Mouse (Mus musculus) kidney, embryonic 14.5 days (tissue): Measurements from ENCODE around the gene Uba52. TPM values are rescaled to one million over a fixed set of nuclear protein-coding genes. Genes with fewer than 3 reads are reported as not detected.

Experiments used
- ATAC-seq: fragments of 200-750 bp; cut with Nextera tagmentation; 2 replicates; pipeline ENCODE4 v1.8.0; 2017; ENCODE audit warnings: moderate number of reproducible peaks, mild to moderate bottlenecking, moderate TSS enrichment, moderate library complexity; ENCODE audit not compliant: low FRiP score, low TSS enrichment
- H3K27ac ChIP-seq: fragments of 300-500 bp; sonication (generic); 2 replicates; pipeline ENCODE4 v1.5.1; 2014; ENCODE audit warnings: low read depth, mild to moderate bottlenecking, low read length, moderate library complexity, mixed read lengths
- H3K27me3 ChIP-seq: fragments of 300-500 bp; sonication (generic); 2 replicates; pipeline ENCODE4 v1.6.1; 2014; ENCODE audit warnings: mild to moderate bottlenecking, low read length; ENCODE audit not compliant: control insufficient read depth, insufficient read depth
- H3K36me3 ChIP-seq: fragments of 300-500 bp; sonication (generic); 2 replicates; pipeline ENCODE4 v1.6.1; 2014; ENCODE audit warnings: low read length, mixed read lengths; ENCODE audit not compliant: control insufficient read depth, insufficient read depth
- H3K4me1 ChIP-seq: fragments of 300-500 bp; sonication (generic); 2 replicates; pipeline ENCODE4 v1.6.1; 2014; ENCODE audit warnings: low read length, mixed read lengths; ENCODE audit not compliant: control insufficient read depth, insufficient read depth
- H3K4me2 ChIP-seq: fragments of 300-500 bp; sonication (generic); replicated peaks from 2 replicates; pipeline ENCODE4 v1.6.1; 2014; ENCODE audit warnings: low read depth, mild to moderate bottlenecking, low read length
- H3K4me3 ChIP-seq: fragments of 300-500 bp; sonication (generic); 2 replicates; pipeline ENCODE4 v1.5.1; 2014; ENCODE audit warnings: mild to moderate bottlenecking, low read length
- H3K9ac ChIP-seq: fragments of 300-500 bp; sonication (generic); 2 replicates; pipeline ENCODE4 v1.6.1; 2014; ENCODE audit warnings: low read depth, mild to moderate bottlenecking, low read length, moderate library complexity
- H3K9me3 ChIP-seq: fragments of 300-500 bp; sonication (generic); 2 replicates; pipeline ENCODE4 v1.6.1; 2016; ENCODE audit warnings: low read length; ENCODE audit not compliant: control insufficient read depth
- WGBS: fragments of 180-500 bp; shearing (Covaris S2); extraction: QIAGEN DNeasy Blood & Tissue Kit; methylation state at CpG from one replicate; pipeline ENCODE4 v1.1.7; 2014; 5-methylcytosine and 5-hydroxymethylcytosine counted together
- polyA plus RNA-seq: library from polyadenylated mRNA; unstranded; fragments of >200 nt; fragmentation: Nextera tagmentation; extraction: Ambion mirVana; gene quantifications from 2 replicates; pipeline ENCODE4 v1.2.1, GENCODE M21; 2014

The Uba52 gene
- polyA plus RNA-seq = 1,078 and 1,559 TPM in 2 replicates

- peaks cover 44% of the 10 kb centered on the region for H3K36me3 ChIP-seq
- peak; percentile 85 for ATAC-seq
- WGBS = 2% methylated on average over 74 of the region's 74 CpGs
These were observed at the start of gene Uba52 for GRCm38 (mm10) chr8:70510228-70510915. Gene Uba52 (minus strand): TSS chr8:70510801.

GRCm38 (mm10) chr8:70560096-70560495 is 49.5 kb upstream of the Uba52 start:
- no peaks in the 10 kb centered on the region for H3K27me3 ChIP-seq
- no peak overlapping the region for H3K4me3 ChIP-seq
- 72% methylated on average over 2 of the region's 2 CpGs for WGBS
- H3K4me2 ChIP-seq = no peak overlapping the region
- ATAC-seq = no peak
- no peaks in the 10 kb centered on the region for H3K9me3 ChIP-seq
- H3K36me3 ChIP-seq = no peaks in the 10 kb centered on the region
- H3K27ac ChIP-seq = peak overlapping the region; percentile 19; the same call in 1 of the 2 replicates
- no peak overlapping the region for H3K9ac ChIP-seq
- H3K4me1 ChIP-seq = peaks cover 23% of the 10 kb centered on the region

More at GRCm38 (mm10) chr8:70510228-70510915, at the start of gene Uba52:
- Histone ChIP-seq H3K4me2 (peak within 1 kb of the TSS; percentile 83), H3K27me3 (no peaks in the 10 kb centered on the region), H3K4me1 (peaks cover 15% of the 10 kb centered on the region), H3K4me3 (peak within 1 kb of the TSS; percentile 87), H3K9ac (peak within 1 kb of the TSS; percentile 97), H3K9me3 (no peaks in the 10 kb centered on the region), H3K27ac (peak within 1 kb of the TSS; percentile 94)

GRCm38 (mm10) chr8:70558983-70559382 is 48.4 kb upstream of the Uba52 start:
- Histone ChIP-seq H3K9me3 (no peaks in the 10 kb centered on the region), H3K4me3 (no peak overlapping the region), H3K27me3 (no peaks in the 10 kb centered on the region), H3K36me3 (no peaks in the 10 kb centered on the region), H3K4me1 (peaks cover 15% of the 10 kb centered on the region), H3K4me2 (no peak overlapping the region), H3K27ac (no peak overlapping the region), H3K9ac (no peak overlapping the region)
- WGBS = 85% methylated on average over 3 of the region's 3 CpGs
- no peak for ATAC-seq

GRCm38 (mm10) chr8:70558334-70558733 is 47.7 kb upstream of the Uba52 start:
- Histone ChIP-seq H3K9ac (no peak overlapping the region), H3K9me3 (no peaks in the 10 kb centered on the region), H3K4me1 (peaks cover 17% of the 10 kb centered on the region), H3K4me2 (no peak overlapping the region), H3K27me3 (no peaks in the 10 kb centered on the region), H3K4me3 (no peak overlapping the region), H3K27ac (no peak overlapping the region), H3K36me3 (no peaks in the 10 kb centered on the region)
- ATAC-seq = no peak
- 73% methylated on average over 4 of the region's 4 CpGs for WGBS

DNA sequence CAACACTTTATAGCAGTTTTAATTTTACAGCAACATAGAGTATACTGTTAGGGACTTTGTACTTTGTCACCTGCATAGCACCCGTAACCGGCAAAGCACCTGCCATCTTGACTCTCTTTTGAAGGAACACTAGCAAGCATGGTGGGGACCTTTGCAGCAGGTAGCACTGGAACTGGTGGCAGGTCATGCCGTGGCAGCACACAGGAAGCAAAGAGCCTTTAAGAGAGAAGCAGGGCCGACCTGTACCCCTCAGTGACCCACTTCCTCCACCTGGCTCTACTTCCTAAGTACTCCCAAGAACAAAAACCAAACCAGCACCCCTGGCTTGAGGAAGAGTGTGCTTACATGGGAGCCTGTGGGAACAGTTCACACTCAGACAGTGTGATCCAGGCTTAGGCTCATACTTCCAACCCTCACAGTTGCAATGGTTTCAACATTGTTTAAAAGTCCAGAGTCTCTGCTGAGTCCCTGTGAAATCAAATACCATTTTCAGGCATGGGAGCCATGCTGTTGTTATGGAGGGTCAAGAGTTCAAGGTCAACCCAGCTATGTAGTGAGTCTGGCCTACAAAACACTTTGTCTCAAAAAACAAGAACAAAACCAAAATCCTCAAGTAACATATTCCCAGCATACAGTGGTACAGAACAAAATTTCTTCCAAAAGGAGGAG is 44.6 kb upstream of the Uba52 start:
- H3K9me3 ChIP-seq = no peaks in the 10 kb centered on the region
- no peak for ATAC-seq
- H3K4me3 ChIP-seq = no peak overlapping the region
- H3K4me2 ChIP-seq = no peak overlapping the region
- H3K27ac ChIP-seq = no peak overlapping the region; the same call in 1 of the 2 replicates
- no peak overlapping the region for H3K9ac ChIP-seq
- WGBS = 85% methylated on average over 4 of the region's 4 CpGs
- H3K36me3 ChIP-seq = no peaks in the 10 kb centered on the region
- no peaks in the 10 kb centered on the region for H3K27me3 ChIP-seq
- peaks cover 24% of the 10 kb centered on the region for H3K4me1 ChIP-seq

DNA sequence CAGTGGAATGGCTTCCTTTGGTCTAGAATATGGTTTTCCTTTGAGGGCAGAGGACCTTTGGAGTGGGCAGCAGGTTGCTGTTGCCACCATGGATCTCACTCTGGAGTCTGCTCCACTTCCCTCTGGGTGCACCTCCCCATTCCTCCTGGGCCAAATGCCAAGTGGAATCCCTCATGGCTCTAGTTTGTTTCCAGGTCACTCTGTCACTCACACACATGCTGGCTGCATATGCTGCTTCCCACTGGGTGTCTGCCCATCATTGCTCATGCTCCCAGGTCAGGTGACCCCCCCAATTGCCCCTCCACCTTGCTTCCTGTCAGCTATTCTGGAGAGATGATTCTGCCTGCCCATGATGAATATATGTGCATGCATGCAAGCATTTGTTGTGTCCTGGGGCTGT is 43.1 kb upstream of the Uba52 start:
- ATAC-seq = no peak
- Histone ChIP-seq H3K4me2 (no peak overlapping the region), H3K9ac (no peak overlapping the region), H3K4me1 (0 out of 2 replicates have a peak, but pooled peaks cover 18% of the 10 kb centered on the region), H3K27ac (no peak overlapping the region; the same call in 1 of the 2 replicates), H3K4me3 (no peak overlapping the region), H3K27me3 (no peaks in the 10 kb centered on the region), H3K36me3 (no peaks in the 10 kb centered on the region), H3K9me3 (no peaks in the 10 kb centered on the region)

GRCm38 (mm10) chr8:70552836-70553235 is 42.2 kb upstream of the Uba52 start:
- no peak for ATAC-seq
- H3K9ac ChIP-seq = no peak overlapping the region
- 55% methylated on average over 1 of the region's 1 CpGs for WGBS
- H3K27me3 ChIP-seq = no peaks in the 10 kb centered on the region
- H3K4me2 ChIP-seq = no peak overlapping the region
- H3K4me1 ChIP-seq = 0 out of 2 replicates have a peak, but pooled peaks cover 18% of the 10 kb centered on the region
- H3K27ac ChIP-seq = no peak overlapping the region
- no peaks in the 10 kb centered on the region for H3K36me3 ChIP-seq
- no peaks in the 10 kb centered on the region for H3K9me3 ChIP-seq
- no peak overlapping the region for H3K4me3 ChIP-seq

GRCm38 (mm10) chr8:70551558-70552161 is 41.1 kb upstream of the Uba52 start:
- Histone ChIP-seq H3K9me3 (no peaks in the 10 kb centered on the region), H3K4me2 (no peak overlapping the region), H3K36me3 (no peaks in the 10 kb centered on the region), H3K27me3 (no peaks in the 10 kb centered on the region), H3K27ac (no peak overlapping the region; the same call in 1 of the 2 replicates), H3K4me1 (0 out of 2 replicates have a peak, but pooled peaks cover 18% of the 10 kb centered on the region), H3K9ac (no peak overlapping the region), H3K4me3 (no peak overlapping the region)
- 59% methylated on average over 3 of the region's 3 CpGs for WGBS
- no peak for ATAC-seq
